ENCODE assay signal across 8 mouse cellular contexts in the genomic region with DNA sequence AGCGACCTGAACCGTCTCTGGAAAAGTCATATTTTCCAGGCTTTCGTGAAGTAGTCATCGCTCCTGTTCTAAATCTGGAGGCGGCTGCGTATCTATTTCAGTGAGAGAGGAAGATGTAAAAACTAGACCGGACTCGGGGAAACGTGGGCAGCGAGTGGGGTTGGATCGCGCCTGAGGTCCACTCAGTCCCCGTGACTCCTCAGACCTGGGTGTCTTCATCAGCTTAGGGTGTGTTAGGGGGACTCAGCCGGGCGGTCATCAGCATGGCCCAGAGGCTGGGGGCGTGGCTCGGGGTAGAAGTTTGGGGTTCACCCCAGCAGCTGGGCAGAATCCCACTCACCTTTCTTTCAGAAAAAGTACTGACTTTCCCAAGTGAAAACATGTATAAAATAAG.
A peak's percentile ranks its signal among the peaks of the same experiment; 100 is the strongest.
DNase-seq lines count a peak whose midpoint lies in the region; ATAC-seq and TF ChIP-seq lines count a peak whose summit lies in the region.

No protein-coding gene starts in this region.

- H3K4me1 ChIP-seq in forebrain, embryonic 13.5 days = peaks cover 13% of the 10 kb centered on the region
- H3K4me1 ChIP-seq in liver, adult 2 months (ENCODE audit: control insufficient read depth, insufficient read depth, low read length) = no peaks in the 10 kb centered on the region; the same call in 1 of the 2 replicates
- peaks cover 2% of the 10 kb centered on the region; the same call in 1 of the 2 replicates for H3K4me1 ChIP-seq in olfactory bulb, adult 2 months (ENCODE audit: control insufficient read depth, insufficient read depth, low read length)

- DNase-seq in frontal cortex, adult 2 months (ENCODE audit: extremely low spot score in 1 of 2, low spot score in 1 of 2) = no peak
- no peak for DNase-seq in liver, adult 2 months (ENCODE audit: extremely low read depth, low read depth, low spot score)
- no peak for DNase-seq in adrenal gland, postnatal 4 days (ENCODE audit: low spot score in 2 of 2)
- DNase-seq in cerebellum, adult 11 months = no peak

- no peaks in the 10 kb centered on the region for H3K27me3 ChIP-seq in forebrain, embryonic 13.5 days
- H3K27me3 ChIP-seq in liver, adult 2 months (ENCODE audit: control insufficient read depth, insufficient read depth, low read length) = no peaks in the 10 kb centered on the region

- no peaks in the 10 kb centered on the region for H3K36me3 ChIP-seq in forebrain, embryonic 13.5 days (ENCODE audit: poor library complexity, severe bottlenecking)
- H3K36me3 ChIP-seq in liver, adult 2 months (ENCODE audit: control insufficient read depth, insufficient read depth, low read length) = no peaks in the 10 kb centered on the region

- no peak for TF ChIP-seq CTCF in liver, adult 2 months (IDR thresholded peaks at IDR 0.05; ENCODE audit: low read depth, low read length)
- no peak for TF ChIP-seq CTCF in olfactory bulb, adult 2 months (IDR thresholded peaks at IDR 0.05; ENCODE audit: insufficient read depth, low read depth, low read length)

- peak overlapping the region; percentile 67 for H3K4me2 ChIP-seq in forebrain, embryonic 13.5 days

- TF ChIP-seq POLR2A in liver, adult 2 months (IDR thresholded peaks at IDR 0.05; ENCODE audit: extremely low read depth, insufficient read depth, low read length) = no peak
- no peak for TF ChIP-seq POLR2A in olfactory bulb, adult 2 months (IDR thresholded peaks at IDR 0.05; ENCODE audit: insufficient read depth, low read depth, low read length)

- 1% methylated on average over 17 of the region's 17 CpGs for WGBS in forebrain, embryonic 13.5 days
- 2% methylated on average over 17 of the region's 17 CpGs for WGBS in liver, adult 2 months
- 1% methylated on average over 17 of the region's 17 CpGs for WGBS in olfactory bulb, adult 2 months

- peak overlapping the region; percentile 69 for H3K9ac ChIP-seq in forebrain, embryonic 13.5 days
- H3K9ac ChIP-seq in liver, adult 2 months (ENCODE audit: low read depth, low read length) = peak overlapping the region; percentile 98

- H3K9me3 ChIP-seq in forebrain, embryonic 13.5 days (replicated peaks) = no peaks in the 10 kb centered on the region

- ATAC-seq in frontal cortex, adult (ENCODE audit: low TSS enrichment) = peak; percentile 62; the same call in 1 of the 2 replicates
- ATAC-seq in CD4-positive, CD25-positive, alpha-beta regulatory T cell, adult 4 months = peak; percentile 36
- peak; percentile 46 for ATAC-seq in forebrain, embryonic 13.5 days

- no peaks in the 10 kb centered on the region for H3K79me2 ChIP-seq in liver, adult 2 months (ENCODE audit: control insufficient read depth, insufficient read depth, low read length)

- H3K27ac ChIP-seq in forebrain, embryonic 13.5 days = peak overlapping the region; percentile 97
- peak overlapping the region; percentile 89 for H3K27ac ChIP-seq in liver, adult 2 months (replicated peaks; ENCODE audit: insufficient read depth, low read depth, low read length)
- H3K27ac ChIP-seq in olfactory bulb, adult 2 months (ENCODE audit: insufficient read depth, low read depth, low read length) = peak overlapping the region; percentile 97

- peak overlapping the region; percentile 45 for H3K4me3 ChIP-seq in forebrain, embryonic 13.5 days
- H3K4me3 ChIP-seq in liver, adult 2 months (ENCODE audit: insufficient read depth, low read depth, low read length) = peak overlapping the region; percentile 72
- H3K4me3 ChIP-seq in olfactory bulb, adult 2 months (ENCODE audit: insufficient read depth, low read depth, low read length) = peak overlapping the region; percentile 68
